Mouse (Mus musculus) forebrain, embryonic 14.5 days (tissue): ENCODE measurements at regions not wholly inside any gene's neighbourhood (a gene's known extent, or its start where the extent isn't known, plus 50 kb on each side); places are given as distances from the start of the nearest gene placed in this dataset.

Source experiments
- ATAC-seq: fragments of 200-750 bp; cut with Nextera tagmentation; 2 replicates; pipeline ENCODE4 v1.8.0; 2017; ENCODE audit warnings: mild to moderate bottlenecking, moderate library complexity
- DNase-seq: peaks from one replicate; pipeline ENCODE4 v3.0.0-alpha.2; 2015; ENCODE audit warnings: low spot score
- H3K27ac ChIP-seq: fragments of 300-500 bp; sonication (generic); 2 replicates; pipeline ENCODE4 v1.5.1; 2014; ENCODE audit warnings: low read depth, mild to moderate bottlenecking, control low read depth, low read length, moderate library complexity
- H3K27me3 ChIP-seq: fragments of 300-500 bp; sonication (generic); replicated peaks from 2 replicates; pipeline ENCODE4 v1.6.1; 2014; ENCODE audit warnings: low read length, control low read depth, mixed read lengths; ENCODE audit not compliant: control insufficient read depth, insufficient read depth
- H3K36me3 ChIP-seq: fragments of 300-500 bp; sonication (generic); 2 replicates; pipeline ENCODE4 v1.6.1; 2014; ENCODE audit warnings: low read length, control low read depth; ENCODE audit not compliant: control insufficient read depth, insufficient read depth
- H3K4me1 ChIP-seq: fragments of 300-500 bp; sonication (generic); 2 replicates; pipeline ENCODE4 v1.6.1; 2014; ENCODE audit warnings: antibody characterized with exemption, low read length, control low read depth; ENCODE audit not compliant: control insufficient read depth, insufficient read depth
- H3K4me2 ChIP-seq: fragments of 300-500 bp; sonication (generic); 2 replicates; pipeline ENCODE4 v1.6.1; 2014; ENCODE audit warnings: mild to moderate bottlenecking, control low read depth, low read length
- H3K4me3 ChIP-seq: fragments of 300-500 bp; sonication (generic); 2 replicates; pipeline ENCODE4 v1.5.1; 2014; ENCODE audit warnings: low read depth, low read length, control low read depth
- H3K9ac ChIP-seq: fragments of 300-500 bp; sonication (generic); 2 replicates; pipeline ENCODE4 v1.6.1; 2014; ENCODE audit warnings: mild to moderate bottlenecking, low read length, control low read depth, moderate library complexity
- H3K9me3 ChIP-seq: fragments of 300-500 bp; sonication (generic); replicated peaks from 2 replicates; pipeline ENCODE4 v1.6.1; 2016; ENCODE audit warnings: low read length, control low read depth, mixed read lengths; ENCODE audit not compliant: control insufficient read depth
- WGBS: fragments of 180-500 bp; shearing (Covaris S2); extraction: QIAGEN DNeasy Blood & Tissue Kit; methylation state at CpG from one replicate; pipeline ENCODE4 v1.1.7; 2014; 5-methylcytosine and 5-hydroxymethylcytosine counted together

GRCm38 (mm10) chr5:146684429-146684828 lies 99.4 kb upstream of the Gpr12 start:
- WGBS, result 55% methylated on average over 3 of the region's 3 CpGs
- 0 out of 2 replicates have a peak, but pooled peaks cover 5% of the 10 kb centered on the region for H3K27me3 ChIP-seq
- no peak overlapping the region for H3K4me2 ChIP-seq
- no peaks in the 10 kb centered on the region for H3K36me3 ChIP-seq
- H3K9me3 ChIP-seq, result no peaks in the 10 kb centered on the region
- DNase-seq (no peak), ATAC-seq (no peak)
- H3K4me3 ChIP-seq, result no peak overlapping the region
- H3K4me1 ChIP-seq, result no peaks in the 10 kb centered on the region
- H3K9ac ChIP-seq, result no peak overlapping the region
- H3K27ac ChIP-seq, result no peak overlapping the region

DNA sequence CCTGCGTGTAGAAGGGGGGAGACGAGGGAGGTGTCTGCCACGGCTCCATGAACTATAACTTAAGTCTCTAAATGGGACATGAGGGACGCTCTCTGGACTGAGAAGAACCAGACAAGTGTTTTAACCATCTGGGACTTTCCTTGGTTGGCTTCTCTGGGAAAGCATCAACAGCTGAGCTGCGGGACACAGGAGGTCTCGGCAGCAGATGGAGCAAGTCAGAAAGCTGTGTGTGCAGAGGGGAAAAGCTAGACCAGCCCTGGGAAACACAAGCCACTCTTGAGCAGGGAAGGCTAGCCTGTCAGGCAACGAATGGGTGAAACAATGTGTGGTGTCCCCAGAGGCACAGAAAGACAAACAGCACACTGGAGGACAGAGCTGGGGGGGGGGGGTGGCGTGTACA lies 98.5 kb upstream of the Gpr12 start:
- Histone ChIP-seq H3K9me3 (no peaks in the 10 kb centered on the region), H3K27me3 (0 out of 2 replicates have a peak, but pooled peaks cover 5% of the 10 kb centered on the region), H3K4me2 (no peak overlapping the region), H3K27ac (no peak overlapping the region), H3K4me3 (no peak overlapping the region), H3K36me3 (no peaks in the 10 kb centered on the region), H3K4me1 (no peaks in the 10 kb centered on the region), H3K9ac (no peak overlapping the region)
- DNase-seq (no peak), ATAC-seq (no peak)
- WGBS, result 77% methylated on average over 8 of the region's 8 CpGs

DNA sequence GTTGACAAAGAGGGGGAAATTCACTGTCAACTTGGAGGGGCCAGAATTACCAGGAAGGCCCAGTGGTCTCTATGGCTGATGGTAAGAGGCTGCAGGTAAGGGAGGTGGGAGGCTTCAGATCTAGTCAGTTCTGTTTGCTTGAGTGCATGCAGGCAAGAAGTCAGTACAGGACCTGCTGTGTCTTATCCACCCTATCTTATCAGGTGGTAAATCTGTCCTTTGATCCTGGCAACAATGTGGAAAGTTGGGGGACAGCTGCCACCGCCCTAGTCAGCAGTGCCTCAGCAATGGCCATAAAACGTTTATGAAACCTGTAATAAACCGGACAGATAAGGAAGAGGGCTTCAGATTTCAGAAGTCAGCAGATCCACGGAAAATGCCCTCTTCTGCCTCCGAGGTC lies 97.9 kb upstream of the Gpr12 start:
- 83% methylated on average over 5 of the region's 5 CpGs for WGBS
- no peak overlapping the region for H3K9ac ChIP-seq
- H3K4me1 ChIP-seq, result no peaks in the 10 kb centered on the region
- DNase-seq (no peak), ATAC-seq (no peak)
- H3K27me3 ChIP-seq, result 0 out of 2 replicates have a peak, but pooled peaks cover 5% of the 10 kb centered on the region
- H3K27ac ChIP-seq, result no peak overlapping the region
- H3K36me3 ChIP-seq, result no peaks in the 10 kb centered on the region
- H3K9me3 ChIP-seq, result no peaks in the 10 kb centered on the region
- H3K4me3 ChIP-seq, result no peak overlapping the region
- no peak overlapping the region for H3K4me2 ChIP-seq

- H3K27me3 ChIP-seq, result 0 out of 2 replicates have a peak, but pooled peaks cover 5% of the 10 kb centered on the region
- no peak overlapping the region for H3K4me2 ChIP-seq
- H3K9me3 ChIP-seq, result no peaks in the 10 kb centered on the region
- DNase-seq, result no peak
- no peak overlapping the region for H3K4me3 ChIP-seq
- no peak for ATAC-seq
- 84% methylated on average over 9 of the region's 9 CpGs for WGBS
- H3K9ac ChIP-seq, result no peak overlapping the region
- H3K4me1 ChIP-seq, result no peaks in the 10 kb centered on the region
- no peak overlapping the region for H3K27ac ChIP-seq
- H3K36me3 ChIP-seq, result no peaks in the 10 kb centered on the region
Observed at GRCm38 (mm10) chr5:146681512-146681911, 96.5 kb upstream of the Gpr12 start.

GRCm38 (mm10) chr5:146679198-146679681 lies 94.2 kb upstream of the Gpr12 start:
- ATAC-seq (no peak), DNase-seq (no peak)
- Histone ChIP-seq H3K4me2 (no peak overlapping the region), H3K4me1 (no peaks in the 10 kb centered on the region), H3K9ac (no peak overlapping the region), H3K9me3 (no peaks in the 10 kb centered on the region), H3K4me3 (no peak overlapping the region), H3K36me3 (no peaks in the 10 kb centered on the region), H3K27ac (no peak overlapping the region), H3K27me3 (0 out of 2 replicates have a peak, but pooled peaks cover 5% of the 10 kb centered on the region)
- 88% methylated on average over 6 of the region's 6 CpGs for WGBS

- ATAC-seq (no peak), DNase-seq (no peak)
- WGBS, result 83% methylated on average over 10 of the region's 10 CpGs
- Histone ChIP-seq H3K27ac (no peak overlapping the region), H3K36me3 (no peaks in the 10 kb centered on the region), H3K27me3 (0 out of 2 replicates have a peak, but pooled peaks cover 5% of the 10 kb centered on the region), H3K4me2 (no peak overlapping the region), H3K9me3 (no peaks in the 10 kb centered on the region), H3K4me3 (no peak overlapping the region), H3K9ac (no peak overlapping the region), H3K4me1 (no peaks in the 10 kb centered on the region)
Observed at GRCm38 (mm10) chr5:146678775-146679170, 93.7 kb upstream of the Gpr12 start.

GRCm38 (mm10) chr5:146678049-146678774 lies 93.2 kb upstream of the Gpr12 start:
- no peak overlapping the region for H3K27ac ChIP-seq
- 22% methylated on average over 13 of the region's 13 CpGs for WGBS
- ATAC-seq, result no peak; the same call in 1 of the 2 replicates
- H3K4me2 ChIP-seq, result no peak overlapping the region
- H3K4me1 ChIP-seq, result no peaks in the 10 kb centered on the region
- no peaks in the 10 kb centered on the region for H3K36me3 ChIP-seq
- no peak overlapping the region for H3K4me3 ChIP-seq
- no peaks in the 10 kb centered on the region for H3K9me3 ChIP-seq
- no peak overlapping the region for H3K9ac ChIP-seq
- 0 out of 2 replicates have a peak, but pooled peaks cover 5% of the 10 kb centered on the region for H3K27me3 ChIP-seq
- DNase-seq, result peak; percentile 20

- Histone ChIP-seq H3K27ac (no peak overlapping the region), H3K4me3 (no peak overlapping the region), H3K9me3 (no peaks in the 10 kb centered on the region), H3K27me3 (0 out of 2 replicates have a peak, but pooled peaks cover 5% of the 10 kb centered on the region), H3K4me1 (no peaks in the 10 kb centered on the region), H3K36me3 (no peaks in the 10 kb centered on the region), H3K4me2 (no peak overlapping the region), H3K9ac (no peak overlapping the region)
- WGBS, result 86% methylated on average over 8 of the region's 8 CpGs
- ATAC-seq, result no peak
- DNase-seq, result no peak
Observed at GRCm38 (mm10) chr5:146677151-146677515, 92.1 kb upstream of the Gpr12 start.

GRCm38 (mm10) chr5:146676470-146677150 lies 91.6 kb upstream of the Gpr12 start:
- H3K36me3 ChIP-seq, result no peaks in the 10 kb centered on the region
- 90% methylated on average over 12 of the region's 12 CpGs for WGBS
- 0 out of 2 replicates have a peak, but pooled peaks cover 5% of the 10 kb centered on the region for H3K27me3 ChIP-seq
- no peak overlapping the region for H3K4me3 ChIP-seq
- no peak overlapping the region for H3K27ac ChIP-seq
- ATAC-seq (no peak), DNase-seq (no peak)
- H3K4me2 ChIP-seq, result no peak overlapping the region
- no peak overlapping the region for H3K9ac ChIP-seq
- H3K4me1 ChIP-seq, result no peaks in the 10 kb centered on the region
- no peaks in the 10 kb centered on the region for H3K9me3 ChIP-seq
